Mouse (Mus musculus) midbrain, embryonic 14.5 days (tissue): Measurements from ENCODE around the gene Ipo13. TPM values are rescaled to one million over a fixed set of nuclear protein-coding genes. Genes with fewer than 3 reads are reported as not detected.
A peak's percentile ranks its signal among the peaks of the same experiment; 100 is the strongest.

ENCODE experiments used
- ATAC-seq: fragments of 200-750 bp; cut with Nextera tagmentation; 2 replicates; pipeline ENCODE4 v1.8.0; 2017; ENCODE audit warnings: moderate number of reproducible peaks, moderate library complexity; ENCODE audit not compliant: low FRiP score, low TSS enrichment
- DNase-seq: peaks from one replicate; pipeline ENCODE4 v3.0.0-alpha.2; 2015
- H3K27ac ChIP-seq: fragments of 300-500 bp; sonication (generic); replicated peaks from 2 replicates; pipeline ENCODE4 v1.5.1; 2014; ENCODE audit warnings: mild to moderate bottlenecking, low read depth, low read length, moderate library complexity
- H3K27me3 ChIP-seq: fragments of 300-500 bp; sonication (generic); 2 replicates; pipeline ENCODE4 v1.6.1; 2014; ENCODE audit warnings: low read length, control low read depth, mixed read lengths; ENCODE audit not compliant: control insufficient read depth, insufficient read depth
- H3K36me3 ChIP-seq: fragments of 300-500 bp; sonication (generic); 2 replicates; pipeline ENCODE4 v1.6.1; 2014; ENCODE audit warnings: low read length, control low read depth; ENCODE audit not compliant: control insufficient read depth, insufficient read depth
- H3K4me1 ChIP-seq: fragments of 300-500 bp; sonication (generic); 2 replicates; pipeline ENCODE4 v1.6.1; 2014; ENCODE audit warnings: mild to moderate bottlenecking, antibody characterized with exemption, low read length, control low read depth; ENCODE audit not compliant: control insufficient read depth, insufficient read depth
- H3K4me2 ChIP-seq: fragments of 300-500 bp; sonication (generic); 2 replicates; pipeline ENCODE4 v1.6.1; 2014; ENCODE audit warnings: mild to moderate bottlenecking, low read length, moderate library complexity
- H3K4me3 ChIP-seq: fragments of 300-500 bp; sonication (generic); replicated peaks from 2 replicates; pipeline ENCODE4 v1.5.1; 2014; ENCODE audit warnings: low read depth, low read length
- H3K9ac ChIP-seq: fragments of 300-500 bp; sonication (generic); replicated peaks from 2 replicates; pipeline ENCODE4 v1.6.1; 2014; ENCODE audit warnings: mild to moderate bottlenecking, low read length, moderate library complexity
- H3K9me3 ChIP-seq: fragments of 300-500 bp; sonication (generic); 2 replicates; pipeline ENCODE4 v1.6.1; 2016; ENCODE audit warnings: low read length, control low read depth, mixed read lengths; ENCODE audit not compliant: control insufficient read depth
- WGBS: fragments of 180-500 bp; shearing (Covaris S2); extraction: QIAGEN DNeasy Blood & Tissue Kit; methylation state at CpG from one replicate; pipeline ENCODE4 v1.1.7; 2014; 5-methylcytosine and 5-hydroxymethylcytosine counted together
- polyA plus RNA-seq: library from polyadenylated mRNA; unstranded; fragments of >200 nt; fragmentation: Nextera tagmentation; extraction: Ambion mirVana; gene quantifications from 2 replicates; pipeline ENCODE4 v1.2.1, GENCODE M21; 2014

Gene Ipo13
- polyA plus RNA-seq, 1 experiment from 2014 or later: 62.7 TPM

GRCm38 (mm10) chr4:117850871-117851270 lies 63.9 kb downstream of the Ipo13 start:
- WGBS: 76% methylated on average over 7 of the region's 7 CpGs

GRCm38 (mm10) chr4:117850176-117850575 lies 64.6 kb downstream of the Ipo13 start:
- H3K4me1 ChIP-seq: peaks cover 16% of the 10 kb centered on the region; the same call in 1 of the 2 replicates
- no peaks in the 10 kb centered on the region for H3K27me3 ChIP-seq
- no peak overlapping the region for H3K4me3 ChIP-seq
- 0 out of 2 replicates have a peak overlapping the region, but pooled peaks have one; percentile 8 for H3K27ac ChIP-seq
- H3K9me3 ChIP-seq: no peaks in the 10 kb centered on the region
- no peak for DNase-seq
- ATAC-seq: no peak
- WGBS: 76% methylated on average over 7 of the region's 7 CpGs
- no peak overlapping the region for H3K9ac ChIP-seq
- H3K4me2 ChIP-seq: no peak overlapping the region
- H3K36me3 ChIP-seq: no peaks in the 10 kb centered on the region

More at GRCm38 (mm10) chr4:117850871-117851270, 63.9 kb downstream of the Ipo13 start:
- Histone ChIP-seq H3K27ac (no peak overlapping the region), H3K36me3 (no peaks in the 10 kb centered on the region), H3K4me3 (no peak overlapping the region), H3K27me3 (no peaks in the 10 kb centered on the region), H3K4me1 (peaks cover 16% of the 10 kb centered on the region; the same call in 1 of the 2 replicates), H3K4me2 (no peak overlapping the region), H3K9ac (no peak overlapping the region), H3K9me3 (no peaks in the 10 kb centered on the region)
- DNase-seq (no peak), ATAC-seq (no peak)

DNA sequence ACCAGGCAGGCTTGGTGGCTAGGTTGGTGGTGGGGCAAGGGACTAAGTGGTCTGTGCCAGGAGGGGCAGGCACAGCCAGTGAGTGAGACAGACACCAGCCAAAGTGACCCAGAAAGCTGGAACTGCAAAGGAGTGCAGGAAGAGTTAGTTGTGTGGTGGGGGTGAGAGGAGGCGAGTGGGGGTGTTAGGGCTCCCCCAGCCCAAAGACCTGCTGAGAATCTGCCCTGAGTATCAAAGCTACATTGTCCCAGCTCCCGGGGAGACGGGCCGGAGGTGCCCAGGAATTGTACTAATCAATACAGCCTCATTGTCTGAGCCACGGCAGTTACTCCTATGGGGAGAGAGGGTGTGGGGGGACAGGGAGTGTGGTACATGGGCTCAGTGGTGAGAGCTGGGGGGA lies 65.3 kb downstream of the Ipo13 start:
- no peak overlapping the region for H3K4me2 ChIP-seq
- no peak overlapping the region for H3K9ac ChIP-seq

GRCm38 (mm10) chr4:117849063-117849462 lies 65.7 kb downstream of the Ipo13 start:
- no peak overlapping the region for H3K4me3 ChIP-seq
- no peak overlapping the region for H3K9ac ChIP-seq
- H3K9me3 ChIP-seq: no peaks in the 10 kb centered on the region
- H3K27me3 ChIP-seq: no peaks in the 10 kb centered on the region
- H3K36me3 ChIP-seq: no peaks in the 10 kb centered on the region
- 0 out of 2 replicates have a peak overlapping the region, but pooled peaks have one; percentile 20 for H3K27ac ChIP-seq
- ATAC-seq: 0 out of 2 replicates have a peak, but pooled peaks have one; percentile 47
- H3K4me1 ChIP-seq: peaks cover 16% of the 10 kb centered on the region; the same call in 1 of the 2 replicates
- no peak for DNase-seq
- no peak overlapping the region for H3K4me2 ChIP-seq
- WGBS: 52% methylated on average over 17 of the region's 17 CpGs

More for the DNA sequence above, 65.3 kb downstream of the Ipo13 start:
- 8% methylated on average over 5 of the region's 5 CpGs for WGBS
- no peak overlapping the region; the same call in 1 of the 2 replicates for H3K27ac ChIP-seq
- H3K36me3 ChIP-seq: no peaks in the 10 kb centered on the region
- peak; percentile 31; the same call in 1 of the 2 replicates for ATAC-seq
- no peaks in the 10 kb centered on the region for H3K9me3 ChIP-seq
- no peak for DNase-seq
- no peak overlapping the region for H3K4me3 ChIP-seq
- no peaks in the 10 kb centered on the region for H3K27me3 ChIP-seq
- H3K4me1 ChIP-seq: peaks cover 16% of the 10 kb centered on the region; the same call in 1 of the 2 replicates

DNA sequence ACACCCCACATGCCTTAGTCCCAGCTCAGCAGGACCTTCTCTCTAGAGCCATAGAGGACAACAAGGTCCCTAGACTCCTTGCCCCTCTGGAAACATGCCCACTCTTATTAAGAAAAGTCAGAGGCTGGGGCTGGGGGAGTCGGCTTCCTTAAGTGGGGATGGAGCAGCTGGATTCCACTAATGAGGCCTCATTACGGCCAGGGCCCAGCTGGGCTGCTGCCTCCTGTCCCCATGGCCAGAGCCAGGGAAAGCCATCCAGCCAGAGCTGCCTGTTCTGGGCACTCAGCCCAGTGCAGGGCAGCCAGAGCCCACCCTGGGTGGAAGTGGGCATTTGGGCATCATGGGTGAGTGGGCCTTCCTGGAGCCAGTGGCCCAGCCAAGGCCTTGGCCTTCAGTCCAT lies 67.8 kb downstream of the Ipo13 start:
- Histone ChIP-seq H3K4me2 (no peak overlapping the region), H3K9me3 (no peaks in the 10 kb centered on the region), H3K27me3 (no peaks in the 10 kb centered on the region), H3K4me1 (peaks cover 16% of the 10 kb centered on the region; the same call in 1 of the 2 replicates), H3K9ac (no peak overlapping the region), H3K36me3 (no peaks in the 10 kb centered on the region), H3K4me3 (no peak overlapping the region), H3K27ac (0 out of 2 replicates have a peak overlapping the region, but pooled peaks have one; percentile 28)
- DNase-seq (peak; percentile 51), ATAC-seq (no peak)
- WGBS: 30% methylated on average over 2 of the region's 2 CpGs

- no peak for DNase-seq
- Histone ChIP-seq H3K9ac (no peak overlapping the region), H3K4me1 (peaks cover 16% of the 10 kb centered on the region; the same call in 1 of the 2 replicates), H3K9me3 (no peaks in the 10 kb centered on the region), H3K27me3 (no peaks in the 10 kb centered on the region), H3K27ac (no peak overlapping the region), H3K4me3 (no peak overlapping the region), H3K36me3 (no peaks in the 10 kb centered on the region), H3K4me2 (no peak overlapping the region)
- 97% methylated on average over 4 of the region's 4 CpGs for WGBS
- ATAC-seq: no peak
Observed at GRCm38 (mm10) chr4:117846261-117846660, 68.5 kb downstream of the Ipo13 start.

DNA sequence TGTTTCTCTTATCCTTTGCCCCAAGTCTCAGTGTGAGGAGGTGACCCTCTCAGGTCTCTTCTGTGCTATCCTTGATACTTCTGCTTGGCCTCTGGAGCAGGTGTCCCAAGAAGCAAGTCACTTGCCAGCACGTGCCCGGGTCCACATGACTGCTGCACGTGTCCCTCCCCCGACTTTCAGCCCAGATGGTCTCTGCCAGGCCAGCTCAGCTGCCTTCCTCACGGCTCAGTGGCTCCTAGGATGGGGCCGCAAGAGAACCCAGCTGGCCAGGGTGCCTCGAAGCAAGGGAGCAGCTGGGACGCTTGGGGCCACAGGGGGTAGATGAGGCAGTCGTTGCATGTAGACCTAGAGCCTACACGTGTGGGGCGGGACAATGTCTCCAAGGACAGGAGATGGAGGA lies 69.5 kb downstream of the Ipo13 start:
- ATAC-seq: no peak
- 62% methylated on average over 11 of the region's 11 CpGs for WGBS
- no peak for DNase-seq
- Histone ChIP-seq H3K27me3 (no peaks in the 10 kb centered on the region), H3K9ac (no peak overlapping the region), H3K27ac (no peak overlapping the region), H3K4me1 (peaks cover 16% of the 10 kb centered on the region; the same call in 1 of the 2 replicates), H3K36me3 (no peaks in the 10 kb centered on the region), H3K9me3 (no peaks in the 10 kb centered on the region), H3K4me3 (no peak overlapping the region), H3K4me2 (no peak overlapping the region)

Other genes with a start within 250 kb of the Ipo13 start
- 86.6 and 91.5 TPM in 2 replicates for gene Dmap1, start 232.7 kb downstream of the Ipo13 start, polyA plus RNA-seq
- not detected in 2 replicates for gene Gm12845, start 190.6 kb downstream of the Ipo13 start, polyA plus RNA-seq
- gene Klf17, start 149.4 kb downstream of the Ipo13 start, polyA plus RNA-seq: not detected in 2 replicates
- gene Slc6a9, start 80.5 kb downstream of the Ipo13 start, polyA plus RNA-seq: 18.4 and 26.4 TPM in 2 replicates
- 3.0 TPM in 2 replicates for gene Ccdc24, start 42.4 kb downstream of the Ipo13 start, polyA plus RNA-seq
- 78.1 and 94.2 TPM in 2 replicates for gene B4galt2, start 31.5 kb downstream of the Ipo13 start, polyA plus RNA-seq
- gene Atp6v0b, start 27.7 kb downstream of the Ipo13 start, polyA plus RNA-seq: 528 and 640 TPM in 2 replicates
- gene Dph2, start 23.0 kb downstream of the Ipo13 start, polyA plus RNA-seq: 20.6 and 26.1 TPM in 2 replicates
- 0.50 and 0.66 TPM in 2 replicates for gene Artn, start 14.8 kb upstream of the Ipo13 start, polyA plus RNA-seq
- gene St3gal3, start 219.9 kb upstream of the Ipo13 start, polyA plus RNA-seq: 9.3 and 20.1 TPM in 2 replicates